Mouse (Mus musculus): ENCODE data around the gene AB124611. TPM values are rescaled to one million over a fixed set of nuclear protein-coding genes. Genes with fewer than 3 reads are reported as not detected.
"Not testable (repeated sequence)": the region's sequence is repeated elsewhere in the genome, so short reads cannot be mapped to it uniquely, and the experiment has no call there.

AB124611 gene
- polyA plus RNA-seq, 2 experiments = 2.3 to 2.9 TPM

DNA sequence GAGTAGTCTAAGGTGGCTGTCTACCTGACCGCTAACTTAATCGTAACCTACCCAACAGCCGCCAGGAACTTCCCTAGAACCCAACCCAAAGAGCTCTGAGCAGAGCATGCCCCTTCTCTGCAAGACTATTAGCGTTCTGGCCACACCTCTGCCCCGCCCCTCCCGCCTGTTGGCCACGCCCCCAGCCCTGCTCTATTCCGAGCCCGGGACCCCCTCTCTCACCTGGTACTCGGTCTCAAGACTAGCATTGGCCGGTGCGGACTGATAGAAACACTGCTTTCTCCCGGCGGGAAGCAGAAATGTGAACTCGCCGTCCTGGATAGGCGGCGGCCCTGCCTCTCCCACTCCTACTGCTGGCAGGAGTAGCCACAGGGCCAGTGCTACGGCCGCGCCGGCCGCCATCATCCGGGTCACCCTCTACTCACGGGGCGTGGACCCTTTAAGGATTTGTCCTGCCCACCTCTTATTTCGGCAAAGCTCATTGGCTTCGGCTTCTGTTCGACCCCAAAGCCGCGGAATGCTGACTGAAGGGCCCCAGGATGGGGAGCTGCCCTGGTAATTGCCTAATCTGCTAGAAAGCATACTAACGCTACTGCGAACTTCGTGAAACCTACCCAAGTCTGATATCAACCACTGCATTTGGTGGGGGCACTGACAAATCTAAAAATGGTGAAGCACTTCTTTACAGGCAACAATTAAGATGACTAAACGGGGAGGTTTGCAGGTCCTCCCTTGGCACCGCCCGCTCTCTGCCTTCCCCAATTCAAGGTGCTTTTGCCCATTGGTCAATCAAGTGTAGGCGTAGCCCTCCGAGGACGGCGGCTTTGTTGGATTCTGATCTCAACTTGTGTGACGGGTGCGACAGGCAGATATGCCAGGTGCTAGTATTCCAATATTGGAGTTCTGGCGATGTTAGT, 15.9 kb upstream of the AB124611 start, which contains the start of gene Tmed1:
Tmed1 (minus strand) TSS at position 481 of the 917 bp plus-strand sequence.
- ATAC-seq (ENCODE audit: low FRiP score, low read depth) (peak; percentile 96), DNase-seq (ENCODE audit: low spot score) (peak; percentile 96)
- H3K4me1 ChIP-seq (ENCODE audit: control insufficient read depth, insufficient read depth, low read length) = peaks cover 7% of the 10 kb centered on the region
- H3K4me3 ChIP-seq (replicated peaks; ENCODE audit: low read length) = peak within 1 kb of the TSS; percentile 72
- H3K9me3 ChIP-seq (ENCODE audit: control insufficient read depth, low read length) = no peaks in the 10 kb centered on the region
- peak within 1 kb of the TSS; percentile 66 for H3K9ac ChIP-seq (ENCODE audit: low read depth, low read length, severe bottlenecking)
- H3K4me2 ChIP-seq (replicated peaks; ENCODE audit: low read depth, low read length, severe bottlenecking) = peak within 1 kb of the TSS; percentile 83
- TF ChIP-seq POLR2A (IDR thresholded peaks at IDR 0.05; ENCODE audit: borderline replicate concordance, extremely low read depth, insufficient read depth, insufficient read length) = peak; percentile 51; the same call in 1 of the 2 replicates
- peak within 1 kb of the TSS; percentile 87 for H3K27ac ChIP-seq (replicated peaks; ENCODE audit: low read depth, low read length)
- no peaks in the 10 kb centered on the region for H3K27me3 ChIP-seq (ENCODE audit: control insufficient read depth, insufficient read depth, low read length)
- under 1% methylated on average over 44 of the region's 44 CpGs for WGBS
- H3K36me3 ChIP-seq (ENCODE audit: control insufficient read depth, insufficient read depth, low read length) = peaks cover 39% of the 10 kb centered on the region

DNA sequence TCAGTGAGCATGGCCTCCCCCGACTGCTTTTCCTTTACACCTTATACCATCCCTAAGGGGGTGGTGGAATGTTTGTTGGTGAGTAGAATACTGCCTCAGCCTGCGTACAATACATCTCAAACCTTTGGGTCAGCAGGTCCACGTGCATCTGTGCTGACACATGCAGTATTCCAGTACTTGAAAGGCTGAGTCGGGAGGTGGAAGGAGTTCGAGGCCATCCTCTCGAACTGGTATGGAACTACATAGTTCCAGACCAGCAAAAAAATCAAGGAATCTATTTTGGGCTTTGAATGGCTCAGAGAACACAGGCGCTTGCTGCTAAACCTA, 15.3 kb upstream of the AB124611 start:
- peak overlapping the region; percentile 72 for H3K4me3 ChIP-seq (replicated peaks; ENCODE audit: low read length)
- peak overlapping the region; percentile 87 for H3K27ac ChIP-seq (replicated peaks; ENCODE audit: low read depth, low read length)
- ATAC-seq (ENCODE audit: low FRiP score, low read depth) = no peak
- no peak for TF ChIP-seq POLR2A (IDR thresholded peaks at IDR 0.05; ENCODE audit: borderline replicate concordance, extremely low read depth, insufficient read depth, insufficient read length)
- H3K9ac ChIP-seq (ENCODE audit: low read depth, low read length, severe bottlenecking) = peak overlapping the region; percentile 66; the same call in 1 of the 2 replicates
- H3K9me3 ChIP-seq (ENCODE audit: control insufficient read depth, low read length) = no peaks in the 10 kb centered on the region
- H3K27me3 ChIP-seq (ENCODE audit: control insufficient read depth, insufficient read depth, low read length) = no peaks in the 10 kb centered on the region
- WGBS = 4% methylated on average over 7 of the region's 7 CpGs
- no peak for DNase-seq (ENCODE audit: low spot score)
- peaks cover 7% of the 10 kb centered on the region for H3K4me1 ChIP-seq (ENCODE audit: control insufficient read depth, insufficient read depth, low read length)
- H3K4me2 ChIP-seq (replicated peaks; ENCODE audit: low read depth, low read length, severe bottlenecking) = peak overlapping the region; percentile 83
- peaks cover 33% of the 10 kb centered on the region for H3K36me3 ChIP-seq (ENCODE audit: control insufficient read depth, insufficient read depth, low read length)

GRCm38 (mm10) chr9:21511052-21511451, 14.9 kb upstream of the AB124611 start:
- Histone ChIP-seq H3K4me3 (replicated peaks; ENCODE audit: low read length) (peak overlapping the region; percentile 72), H3K9me3 (ENCODE audit: control insufficient read depth, low read length) (no peaks in the 10 kb centered on the region), H3K9ac (ENCODE audit: low read depth, low read length, severe bottlenecking) (0 out of 2 replicates have a peak overlapping the region, but pooled peaks have one; percentile 66), H3K4me2 (replicated peaks; ENCODE audit: low read depth, low read length, severe bottlenecking) (peak overlapping the region; percentile 83), H3K27me3 (ENCODE audit: control insufficient read depth, insufficient read depth, low read length) (no peaks in the 10 kb centered on the region), H3K27ac (replicated peaks; ENCODE audit: low read depth, low read length) (no peak overlapping the region), H3K36me3 (ENCODE audit: control insufficient read depth, insufficient read depth, low read length) (peaks cover 29% of the 10 kb centered on the region), H3K4me1 (ENCODE audit: control insufficient read depth, insufficient read depth, low read length) (peaks cover 7% of the 10 kb centered on the region)
- 76% methylated on average over 9 of the region's 9 CpGs for WGBS
- TF ChIP-seq POLR2A (IDR thresholded peaks at IDR 0.05; ENCODE audit: borderline replicate concordance, extremely low read depth, insufficient read depth, insufficient read length) = no peak
- DNase-seq (ENCODE audit: low spot score) (no peak), ATAC-seq (ENCODE audit: low FRiP score, low read depth) (no peak)

DNA sequence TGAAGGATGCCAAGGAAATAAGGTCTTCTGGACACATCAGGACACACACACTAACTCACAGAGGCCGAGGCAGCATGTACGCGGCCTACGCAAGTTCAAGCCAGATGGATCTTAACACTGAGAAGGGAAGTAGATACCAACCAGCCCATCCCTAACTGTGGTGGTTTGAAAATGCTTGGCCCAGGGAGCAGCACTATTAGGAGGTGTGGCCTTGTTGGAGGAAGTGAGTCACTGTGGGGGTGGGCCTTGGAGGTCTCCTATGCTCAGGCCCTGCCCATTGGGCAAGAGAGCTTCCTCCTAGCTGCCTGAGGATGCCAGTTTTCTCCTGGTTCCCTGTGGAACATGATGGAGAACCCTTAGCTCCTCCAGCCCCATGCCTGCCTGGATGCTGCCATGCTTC, 12.5 kb upstream of the AB124611 start:
- Histone ChIP-seq H3K4me1 (ENCODE audit: control insufficient read depth, insufficient read depth, low read length) (peaks cover 7% of the 10 kb centered on the region), H3K9me3 (ENCODE audit: control insufficient read depth, low read length) (no peaks in the 10 kb centered on the region), H3K9ac (ENCODE audit: low read depth, low read length, severe bottlenecking) (no peak overlapping the region), H3K36me3 (ENCODE audit: control insufficient read depth, insufficient read depth, low read length) (peaks cover 5% of the 10 kb centered on the region), H3K4me2 (replicated peaks; ENCODE audit: low read depth, low read length, severe bottlenecking) (no peak overlapping the region), H3K4me3 (replicated peaks; ENCODE audit: low read length) (no peak overlapping the region), H3K27ac (replicated peaks; ENCODE audit: low read depth, low read length) (no peak overlapping the region), H3K27me3 (ENCODE audit: control insufficient read depth, insufficient read depth, low read length) (no peaks in the 10 kb centered on the region)
- ATAC-seq (ENCODE audit: low FRiP score, low read depth) = no peak
- no peak for DNase-seq (ENCODE audit: low spot score)
- no peak for TF ChIP-seq POLR2A (IDR thresholded peaks at IDR 0.05; ENCODE audit: borderline replicate concordance, extremely low read depth, insufficient read depth, insufficient read length)
- WGBS = 100% methylated on average over 4 of the region's 4 CpGs

DNA sequence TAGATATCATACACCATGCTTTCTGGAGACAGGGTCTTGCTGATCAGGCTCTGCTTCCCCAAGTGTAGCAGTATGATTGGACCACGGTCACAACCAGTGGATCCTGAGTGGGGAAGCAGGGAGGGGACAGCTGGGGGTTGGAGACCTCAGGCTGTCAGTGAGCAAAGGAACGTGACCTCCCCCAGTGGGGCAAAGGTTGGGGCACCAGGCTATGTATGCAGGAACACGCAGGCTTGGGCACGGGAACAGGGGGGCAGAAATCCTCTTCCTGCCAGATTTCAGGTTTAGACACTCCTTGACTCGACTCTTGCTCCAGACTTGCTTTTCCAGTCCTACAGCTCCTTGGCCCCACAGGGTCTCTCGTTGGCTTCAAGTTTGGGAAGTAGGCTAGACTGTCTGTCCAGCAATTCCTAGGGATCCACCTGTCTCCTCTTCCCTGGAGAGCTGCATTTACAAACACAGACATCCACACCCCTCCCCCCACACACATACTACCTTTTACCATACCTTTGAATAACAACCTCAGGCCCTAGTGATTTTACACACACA, 8.0 kb upstream of the AB124611 start:
- ATAC-seq (ENCODE audit: low FRiP score, low read depth) (no peak), DNase-seq (ENCODE audit: low spot score) (no peak)
- no peaks in the 10 kb centered on the region for H3K4me1 ChIP-seq (ENCODE audit: control insufficient read depth, insufficient read depth, low read length)
- no peak overlapping the region for H3K4me2 ChIP-seq (replicated peaks; ENCODE audit: low read depth, low read length, severe bottlenecking)
- no peaks in the 10 kb centered on the region for H3K9me3 ChIP-seq (ENCODE audit: control insufficient read depth, low read length)
- no peak for TF ChIP-seq POLR2A (IDR thresholded peaks at IDR 0.05; ENCODE audit: borderline replicate concordance, extremely low read depth, insufficient read depth, insufficient read length)
- H3K27ac ChIP-seq (replicated peaks; ENCODE audit: low read depth, low read length) = no peak overlapping the region
- H3K4me3 ChIP-seq (replicated peaks; ENCODE audit: low read length) = no peak overlapping the region
- H3K27me3 ChIP-seq (ENCODE audit: control insufficient read depth, insufficient read depth, low read length) = no peaks in the 10 kb centered on the region
- no peak overlapping the region for H3K9ac ChIP-seq (ENCODE audit: low read depth, low read length, severe bottlenecking)
- no peaks in the 10 kb centered on the region for H3K36me3 ChIP-seq (ENCODE audit: control insufficient read depth, insufficient read depth, low read length)
- 59% methylated on average over 6 of the region's 6 CpGs for WGBS

DNA sequence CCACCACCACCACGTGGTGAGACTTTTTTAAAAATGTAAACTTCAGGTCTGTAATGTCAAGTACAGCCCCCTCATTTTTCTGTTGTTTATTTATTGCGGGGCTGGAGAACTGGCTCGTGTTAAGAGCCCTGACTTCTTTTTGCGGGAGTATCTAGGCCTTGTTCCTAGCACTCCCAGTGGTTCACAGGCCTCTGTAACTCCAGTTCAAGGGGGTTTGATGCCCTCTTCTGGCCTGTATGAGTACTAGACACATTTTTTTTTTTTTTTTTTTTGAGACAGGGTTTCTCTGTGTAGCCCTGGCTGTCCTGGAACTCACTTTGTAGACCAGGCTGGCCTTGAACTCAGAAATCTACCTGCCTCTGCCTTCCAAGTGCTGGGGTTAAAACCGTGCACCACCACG, 7.3 kb upstream of the AB124611 start:
- 87% methylated on average over 6 of the region's 6 CpGs for WGBS
- DNase-seq (ENCODE audit: low spot score); H3K9ac ChIP-seq (ENCODE audit: low read depth, low read length, severe bottlenecking); H3K27me3 ChIP-seq (ENCODE audit: control insufficient read depth, insufficient read depth, low read length); H3K4me3 ChIP-seq (replicated peaks; ENCODE audit: low read length); H3K27ac ChIP-seq (replicated peaks; ENCODE audit: low read depth, low read length); ATAC-seq (ENCODE audit: low FRiP score, low read depth); H3K4me2 ChIP-seq (replicated peaks; ENCODE audit: low read depth, low read length, severe bottlenecking); H3K4me1 ChIP-seq (ENCODE audit: control insufficient read depth, insufficient read depth, low read length); H3K9me3 ChIP-seq (ENCODE audit: control insufficient read depth, low read length); H3K36me3 ChIP-seq (ENCODE audit: control insufficient read depth, insufficient read depth, low read length): not testable (repeated sequence)

All from limb, embryonic 14.5 days (tissue).